Mouse (Mus musculus) regulatory T cell (primary cell): Measurements from ENCODE around the gene Fyb2.

Source experiments
- in situ Hi-C: fragments of 300-600 bp; cut with MboI, MseI; formaldehyde crosslinking; loops from one replicate; pipeline ENCODE4 v1.15.1; 2025; ENCODE audit warnings: high pct_unique_total_duplicates

The Fyb2 gene

GRCm38 (mm10) chr4:105007360-105008018, 94.2 kb downstream of the Fyb2 start:
- in situ Hi-C loops = no loop called here

GRCm38 (mm10) chr4:105013718-105014117, 100.5 kb downstream of the Fyb2 start:
- in situ Hi-C loops = no loop called here

DNA sequence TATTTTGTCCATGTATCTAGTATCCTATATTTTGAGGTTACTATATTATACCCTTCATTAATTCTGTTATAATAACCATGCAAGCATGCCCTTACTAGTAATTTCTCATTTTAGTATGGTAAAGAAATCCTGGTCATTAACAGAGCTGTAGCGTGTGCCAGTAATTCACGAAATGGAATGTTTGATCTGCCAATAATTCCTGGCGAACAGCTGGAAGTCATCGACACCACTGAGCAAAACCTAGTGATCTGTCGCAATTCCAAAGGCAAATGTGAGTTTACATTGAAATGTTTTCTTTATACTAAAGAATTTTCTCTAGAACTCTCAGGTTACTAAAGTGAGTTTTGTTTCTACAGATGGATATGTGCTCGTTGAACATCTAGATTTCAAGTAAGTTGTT, 102.2 kb downstream of the Fyb2 start:
- in situ Hi-C loops = no loop called here

GRCm38 (mm10) chr4:105016006-105016613, 102.9 kb downstream of the Fyb2 start:
- in situ Hi-C loops = no loop called here

GRCm38 (mm10) chr4:105027278-105027677, 114.0 kb downstream of the Fyb2 start:
- in situ Hi-C loops = no loop called here

DNA sequence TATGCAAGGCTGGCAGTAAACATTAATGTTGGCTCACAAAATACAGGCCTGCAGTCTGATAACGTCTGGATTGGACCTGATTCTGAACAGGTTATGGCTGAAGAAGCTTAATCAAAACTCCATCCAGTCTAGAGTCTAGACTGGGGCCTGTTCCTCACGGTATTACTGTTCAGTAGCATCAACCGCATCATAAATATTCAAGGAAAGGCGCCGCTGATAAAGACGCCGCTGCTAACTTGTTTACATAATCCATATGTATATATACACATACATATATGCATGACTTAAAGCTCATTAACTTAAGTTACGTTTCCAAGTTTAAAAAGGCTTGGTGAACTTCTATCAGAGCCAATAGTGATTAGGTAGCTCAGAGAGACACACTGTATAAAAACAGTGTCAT, 117.8 kb downstream of the Fyb2 start:
- in situ Hi-C loops = no loop called here

DNA sequence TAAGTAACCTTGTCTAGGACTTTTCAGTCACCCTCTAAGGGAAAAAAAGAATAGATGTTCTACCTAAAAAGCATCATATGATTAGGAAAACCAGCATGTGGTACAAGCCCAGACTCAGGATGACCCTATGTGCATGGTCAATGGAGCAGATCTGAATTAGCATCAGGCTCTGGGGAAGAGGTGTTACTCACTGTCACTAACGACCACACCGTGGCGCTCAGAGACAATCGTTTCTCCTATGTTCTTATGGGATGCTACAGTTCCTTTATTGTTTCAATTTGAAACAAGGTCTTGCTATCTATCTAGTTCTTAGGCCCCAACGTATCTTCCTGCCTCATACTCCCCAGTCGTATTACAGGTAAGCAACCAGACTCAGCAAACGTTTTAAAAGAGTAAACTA, 119.9 kb downstream of the Fyb2 start:
- in situ Hi-C loops = no loop called here

- in situ Hi-C loops = no loop called here
Observed at GRCm38 (mm10) chr4:105034259-105034658, 121.0 kb downstream of the Fyb2 start.

GRCm38 (mm10) chr4:105050041-105050440, 136.8 kb downstream of the Fyb2 start:
- in situ Hi-C loops = no loop called here

DNA sequence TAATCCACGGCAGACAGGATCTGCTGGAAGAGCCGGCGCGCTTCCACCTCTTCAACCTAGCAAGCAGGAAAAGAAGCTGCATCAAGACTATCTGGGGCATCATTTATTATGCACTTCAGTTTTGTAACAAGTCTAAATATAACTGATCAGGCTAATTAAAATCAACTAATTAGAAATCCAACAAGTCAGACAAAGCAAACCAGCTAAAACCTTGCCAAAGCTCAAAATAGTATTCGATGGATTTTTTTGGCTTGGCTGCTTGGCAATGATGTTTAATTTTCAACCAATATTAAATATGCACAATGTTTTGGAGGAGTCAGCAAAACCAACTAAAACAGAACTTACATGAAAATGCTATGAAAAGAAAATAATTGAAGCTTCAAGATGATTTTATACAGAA, 138.0 kb downstream of the Fyb2 start:
- in situ Hi-C loops = no loop called here
